Mouse (Mus musculus) heart, embryonic 16.5 days (tissue): ENCODE measurements around the gene Asna1. TPM values are rescaled to one million over a fixed set of nuclear protein-coding genes. Genes with fewer than 3 reads are reported as not detected.
A peak's percentile ranks its signal among the peaks of the same experiment; 100 is the strongest.

Source experiments
- ATAC-seq: fragments of 200-750 bp; cut with Nextera tagmentation; replicated peaks from 2 replicates; pipeline ENCODE4 v1.8.0; 2017; ENCODE audit warnings: moderate number of reproducible peaks; ENCODE audit not compliant: insufficient read depth, low FRiP score; ENCODE audit errors: extremely low read depth
- H3K27ac ChIP-seq: fragments of 300-500 bp; sonication (generic); 2 replicates; pipeline ENCODE4 v1.5.1; 2014; ENCODE audit warnings: mild to moderate bottlenecking, low read length, control low read depth, moderate library complexity
- H3K27me3 ChIP-seq: fragments of 300-500 bp; sonication (generic); 2 replicates; pipeline ENCODE4 v1.6.1; 2014; ENCODE audit warnings: low read length, mixed read lengths; ENCODE audit not compliant: control insufficient read depth, insufficient read depth
- H3K36me3 ChIP-seq: fragments of 300-500 bp; sonication (generic); 2 replicates; pipeline ENCODE4 v1.6.1; 2014; ENCODE audit not compliant: control insufficient read depth, insufficient read depth
- H3K4me1 ChIP-seq: fragments of 300-500 bp; sonication (generic); 2 replicates; pipeline ENCODE4 v1.6.1; 2014; ENCODE audit warnings: low read length, mixed read lengths; ENCODE audit not compliant: control insufficient read depth, insufficient read depth
- H3K4me2 ChIP-seq: fragments of 300-500 bp; sonication (generic); 2 replicates; pipeline ENCODE4 v1.6.1; 2014; ENCODE audit warnings: low read depth, mild to moderate bottlenecking, control low read depth, low read length
- H3K4me3 ChIP-seq: fragments of 300-500 bp; sonication (generic); 2 replicates; pipeline ENCODE4 v1.5.1; 2014; ENCODE audit warnings: mild to moderate bottlenecking, control low read depth, low read length
- H3K9ac ChIP-seq: fragments of 300-500 bp; sonication (generic); 2 replicates; pipeline ENCODE4 v1.6.1; 2014; ENCODE audit warnings: low read length, control low read depth
- H3K9me3 ChIP-seq: fragments of 300-500 bp; sonication (generic); replicated peaks from 2 replicates; pipeline ENCODE4 v1.6.1; 2016; ENCODE audit warnings: low read length; ENCODE audit not compliant: control insufficient read depth
- WGBS: fragments of 180-500 bp; shearing (Covaris S2); extraction: QIAGEN DNeasy Blood & Tissue Kit; methylation state at CpG from one replicate; pipeline ENCODE4 v1.1.7; 2014; 5-methylcytosine and 5-hydroxymethylcytosine counted together
- polyA plus RNA-seq: library from polyadenylated mRNA; unstranded; fragments of >200 nt; fragmentation: Nextera tagmentation; extraction: Ambion mirVana; gene quantifications from 2 replicates; pipeline ENCODE4 v1.2.1, GENCODE M21; 2015

Asna1 gene
- polyA plus RNA-seq, 1 experiment from 2014 or later = 111 TPM

DNA sequence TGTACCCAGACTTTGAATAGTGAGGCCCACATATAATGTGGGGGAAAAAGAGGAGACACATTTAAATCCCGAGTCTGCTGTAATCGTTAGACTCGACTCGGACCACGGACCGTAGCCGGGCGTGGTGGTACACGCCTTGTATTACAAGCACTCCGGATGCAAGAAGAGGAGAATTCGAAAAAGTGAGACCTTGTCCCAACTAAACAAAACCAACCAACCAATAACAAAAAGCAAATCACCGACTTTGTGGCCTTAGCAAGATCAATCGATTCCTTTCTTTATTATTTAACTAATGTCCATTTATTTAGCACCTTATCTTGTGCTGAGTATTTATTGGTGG is 2.4 kb upstream of the Asna1 start:
- no peak for ATAC-seq
- 2% methylated on average over 13 of the region's 13 CpGs for WGBS
- H3K4me3 ChIP-seq = peak overlapping the region; percentile 88
- peak overlapping the region; percentile 89 for H3K27ac ChIP-seq
- H3K4me1 ChIP-seq = peaks cover 36% of the 10 kb centered on the region
- H3K27me3 ChIP-seq = no peaks in the 10 kb centered on the region
- H3K4me2 ChIP-seq = peak overlapping the region; percentile 87
- H3K9me3 ChIP-seq = no peaks in the 10 kb centered on the region
- peaks cover 37% of the 10 kb centered on the region for H3K36me3 ChIP-seq
- peak overlapping the region; percentile 97 for H3K9ac ChIP-seq

DNA sequence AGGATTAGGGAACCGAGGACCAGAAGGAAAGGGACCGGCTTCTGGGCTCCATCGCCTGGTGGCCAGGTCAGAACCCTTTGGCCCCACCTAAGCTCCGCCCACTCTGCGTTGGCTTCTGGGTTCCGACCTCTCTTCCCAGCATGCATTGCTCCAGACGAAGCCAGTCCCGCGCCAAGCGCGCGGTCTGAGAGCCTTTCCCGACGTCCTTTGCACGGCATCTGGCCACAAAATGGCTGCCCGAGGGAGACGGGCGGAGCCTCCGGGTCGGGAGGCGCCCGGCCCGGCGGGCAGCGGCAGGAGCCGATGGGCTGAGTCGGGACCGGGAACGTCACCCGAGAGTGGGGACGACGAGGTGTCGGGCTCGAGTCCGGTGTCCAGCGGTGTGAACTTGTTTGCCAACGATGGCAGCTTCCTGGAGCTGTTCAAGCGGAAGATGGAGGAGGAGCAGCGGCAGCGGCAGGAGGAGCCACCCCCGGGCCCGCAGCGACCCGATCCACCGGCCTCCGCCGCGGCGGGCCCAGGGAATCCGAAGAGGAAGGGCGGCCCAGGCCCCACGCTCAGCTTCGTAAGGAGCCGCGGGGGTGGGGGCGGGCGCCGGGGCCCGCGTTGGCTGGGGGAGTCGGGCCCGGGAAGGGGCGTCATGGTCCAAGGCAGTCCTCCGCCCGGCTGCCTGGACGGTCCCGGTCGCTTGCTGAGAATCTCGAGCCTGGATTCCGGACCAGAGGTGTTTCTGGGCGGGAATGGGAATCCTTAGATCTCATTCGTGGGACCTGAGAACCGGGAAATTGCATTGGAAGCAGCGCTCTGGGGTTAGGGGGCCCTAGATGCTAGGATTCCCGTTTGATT is 1.8 kb upstream of the Asna1 start, which contains the start of gene Trir:
Gene Trir, plus strand, starts transcription at position 154 of the 846 bp plus-strand sequence.
- peaks cover 37% of the 10 kb centered on the region for H3K36me3 ChIP-seq
- peak; percentile 79 for ATAC-seq
- no peaks in the 10 kb centered on the region for H3K9me3 ChIP-seq
- H3K4me2 ChIP-seq = peak within 1 kb of the TSS; percentile 96
- WGBS = 0% methylated on average over 74 of the region's 75 CpGs
- peak within 1 kb of the TSS; percentile 88 for H3K4me3 ChIP-seq
- peaks cover 36% of the 10 kb centered on the region for H3K4me1 ChIP-seq
- H3K9ac ChIP-seq = peak within 1 kb of the TSS; percentile 97
- peak within 1 kb of the TSS; percentile 89 for H3K27ac ChIP-seq
- H3K27me3 ChIP-seq = no peaks in the 10 kb centered on the region

DNA sequence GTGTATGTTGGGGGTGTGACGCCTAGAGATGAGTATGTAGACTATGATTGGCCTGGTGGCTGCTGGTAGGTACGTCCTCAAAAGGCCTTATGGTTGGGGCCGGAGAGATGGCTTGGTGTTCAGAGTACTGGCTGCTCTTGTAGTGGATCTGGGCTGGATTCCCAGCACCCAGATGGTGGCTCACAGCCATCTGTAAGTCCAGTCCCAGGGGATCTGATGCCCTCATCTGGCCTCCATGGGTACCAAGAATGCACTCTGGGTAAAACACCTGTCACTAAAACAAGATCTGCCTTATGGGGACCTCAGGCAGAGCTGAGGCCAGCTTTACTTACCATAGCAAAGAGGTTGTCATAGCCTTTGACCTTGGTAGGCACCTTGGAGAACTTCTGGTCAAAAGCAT is 1.2 kb downstream of the Asna1 start:
- Histone ChIP-seq H3K9ac (no peak overlapping the region), H3K27ac (no peak overlapping the region), H3K4me2 (peak overlapping the region; percentile 96; the same call in 1 of the 2 replicates), H3K9me3 (no peaks in the 10 kb centered on the region), H3K36me3 (peaks cover 31% of the 10 kb centered on the region), H3K4me3 (no peak overlapping the region; the same call in 1 of the 2 replicates), H3K4me1 (peaks cover 32% of the 10 kb centered on the region), H3K27me3 (no peaks in the 10 kb centered on the region)
- WGBS = 96% methylated on average over 3 of the region's 3 CpGs
- no peak for ATAC-seq

DNA sequence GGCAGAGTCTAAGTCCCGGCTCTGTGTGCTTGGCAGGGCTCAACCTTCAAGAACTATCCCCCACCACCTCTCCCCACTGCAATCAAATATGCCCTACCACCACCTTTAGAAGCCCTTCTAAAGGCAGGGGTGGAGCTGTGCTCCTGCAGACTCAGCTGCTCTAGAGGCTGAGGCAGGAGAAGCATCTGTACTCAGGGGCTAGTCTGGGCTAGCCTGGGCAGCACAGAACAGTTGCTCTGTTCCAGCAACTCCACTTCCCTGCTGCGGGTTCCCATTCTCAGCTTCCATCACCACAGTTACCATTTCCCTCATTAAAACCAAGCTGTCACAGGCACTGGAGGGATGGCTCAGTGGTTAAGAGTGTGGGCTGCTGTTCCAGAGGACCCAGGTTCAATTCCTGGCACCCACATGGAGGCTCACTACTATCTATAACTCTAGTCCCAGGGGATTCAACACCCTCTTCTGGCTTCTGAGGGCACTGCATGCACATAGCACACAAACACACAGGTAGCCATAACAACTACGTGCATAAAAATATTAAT is 3.5 kb downstream of the Asna1 start:
- Histone ChIP-seq H3K27ac (no peak overlapping the region), H3K4me1 (peaks cover 20% of the 10 kb centered on the region), H3K9ac (no peak overlapping the region), H3K9me3 (no peaks in the 10 kb centered on the region), H3K4me3 (no peak overlapping the region), H3K36me3 (peaks cover 40% of the 10 kb centered on the region), H3K4me2 (no peak overlapping the region), H3K27me3 (no peaks in the 10 kb centered on the region)
- WGBS = 98% methylated on average over 3 of the region's 3 CpGs
- no peak for ATAC-seq

DNA sequence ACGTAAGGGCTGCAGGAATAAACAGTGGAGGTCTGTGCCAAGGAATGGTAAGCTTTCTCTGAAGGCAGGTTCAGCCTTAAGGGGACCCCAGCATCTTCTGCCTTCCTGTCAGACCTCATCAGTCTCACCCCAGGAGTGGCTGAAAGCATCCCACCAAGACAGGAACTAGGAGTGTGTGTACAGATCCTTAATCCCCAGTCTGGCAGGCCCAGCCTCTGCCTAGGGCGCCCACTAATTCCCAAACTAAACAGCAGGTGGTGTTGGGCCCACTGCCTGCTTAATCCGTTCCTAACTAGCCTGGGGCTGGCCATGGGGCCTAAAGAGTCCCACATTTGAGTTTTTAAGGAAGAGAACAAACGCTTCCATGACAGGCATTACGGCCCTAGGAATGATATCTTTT is 7.9 kb downstream of the Asna1 start:
- Histone ChIP-seq H3K4me1 (peaks cover 3% of the 10 kb centered on the region; the same call in 1 of the 2 replicates), H3K27ac (no peak overlapping the region), H3K4me3 (no peak overlapping the region), H3K36me3 (peaks cover 27% of the 10 kb centered on the region), H3K9ac (no peak overlapping the region), H3K9me3 (no peaks in the 10 kb centered on the region), H3K27me3 (peaks cover 15% of the 10 kb centered on the region), H3K4me2 (no peak overlapping the region)
- WGBS = 50% methylated on average over 5 of the region's 5 CpGs
- no peak for ATAC-seq

DNA sequence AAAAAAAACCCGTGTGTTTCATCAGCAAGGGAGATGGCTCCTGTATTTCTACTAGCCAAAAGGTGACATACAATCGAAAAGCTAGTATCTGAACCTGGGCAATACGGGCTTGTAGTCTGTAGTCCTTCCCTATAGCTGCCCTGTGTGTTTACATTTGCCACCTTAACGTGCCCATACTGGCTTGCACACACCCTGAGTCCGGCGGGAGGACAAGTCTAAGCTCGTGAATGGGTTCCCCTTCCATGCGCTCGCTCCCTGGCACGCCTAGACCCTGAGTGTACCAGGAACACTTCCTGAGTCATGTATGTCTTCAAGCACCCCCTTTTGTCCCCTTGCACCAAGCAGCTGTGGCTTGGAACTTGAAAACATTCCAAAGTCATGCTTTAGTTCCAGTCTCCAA is 8.4 kb downstream of the Asna1 start:
- no peaks in the 10 kb centered on the region for H3K9me3 ChIP-seq
- no peak for ATAC-seq

DNA sequence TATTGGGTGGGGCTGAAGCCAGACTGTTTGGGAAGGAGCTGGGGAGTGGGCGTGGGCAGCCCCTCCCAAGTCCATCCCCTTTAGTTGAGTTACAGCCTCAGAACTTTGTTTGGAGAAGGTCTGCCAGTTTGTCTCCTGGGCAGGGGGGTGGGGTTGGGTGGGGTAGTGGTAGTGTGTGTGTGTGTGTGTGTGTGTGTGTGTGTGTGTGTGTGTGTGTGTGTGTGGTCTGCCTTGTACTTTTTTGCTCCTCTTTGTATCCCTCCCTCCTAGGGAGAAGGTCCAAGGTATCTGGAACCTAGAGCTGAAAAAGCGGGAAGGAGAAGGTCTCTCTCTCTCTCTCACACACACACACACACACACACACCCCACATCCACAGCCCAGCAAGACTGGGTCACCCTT is 10.7 kb downstream of the Asna1 start, which contains the start of gene Best2:
Gene Best2, minus strand, starts transcription at position 101 of the 400 bp plus-strand sequence.
- Histone ChIP-seq H3K4me1 (peaks cover 3% of the 10 kb centered on the region; the same call in 1 of the 2 replicates), H3K27ac (no peak within 1 kb of the TSS), H3K9ac (no peak within 1 kb of the TSS), H3K4me3 (peak within 1 kb of the TSS; percentile 29), H3K4me2 (peak within 1 kb of the TSS; percentile 52), H3K27me3 (peaks cover 32% of the 10 kb centered on the region), H3K9me3 (no peaks in the 10 kb centered on the region), H3K36me3 (peaks cover 15% of the 10 kb centered on the region)
- ATAC-seq = no peak
- 72% methylated on average over 2 of the region's 2 CpGs for WGBS

More for the DNA sequence above, 8.4 kb downstream of the Asna1 start:
- H3K4me3 ChIP-seq = no peak overlapping the region
- H3K4me2 ChIP-seq = no peak overlapping the region
- peaks cover 3% of the 10 kb centered on the region; the same call in 1 of the 2 replicates for H3K4me1 ChIP-seq
- peaks cover 22% of the 10 kb centered on the region for H3K36me3 ChIP-seq
- WGBS = 62% methylated on average over 10 of the region's 10 CpGs
- H3K27me3 ChIP-seq = peaks cover 17% of the 10 kb centered on the region
- H3K9ac ChIP-seq = no peak overlapping the region
- H3K27ac ChIP-seq = no peak overlapping the region

DNA sequence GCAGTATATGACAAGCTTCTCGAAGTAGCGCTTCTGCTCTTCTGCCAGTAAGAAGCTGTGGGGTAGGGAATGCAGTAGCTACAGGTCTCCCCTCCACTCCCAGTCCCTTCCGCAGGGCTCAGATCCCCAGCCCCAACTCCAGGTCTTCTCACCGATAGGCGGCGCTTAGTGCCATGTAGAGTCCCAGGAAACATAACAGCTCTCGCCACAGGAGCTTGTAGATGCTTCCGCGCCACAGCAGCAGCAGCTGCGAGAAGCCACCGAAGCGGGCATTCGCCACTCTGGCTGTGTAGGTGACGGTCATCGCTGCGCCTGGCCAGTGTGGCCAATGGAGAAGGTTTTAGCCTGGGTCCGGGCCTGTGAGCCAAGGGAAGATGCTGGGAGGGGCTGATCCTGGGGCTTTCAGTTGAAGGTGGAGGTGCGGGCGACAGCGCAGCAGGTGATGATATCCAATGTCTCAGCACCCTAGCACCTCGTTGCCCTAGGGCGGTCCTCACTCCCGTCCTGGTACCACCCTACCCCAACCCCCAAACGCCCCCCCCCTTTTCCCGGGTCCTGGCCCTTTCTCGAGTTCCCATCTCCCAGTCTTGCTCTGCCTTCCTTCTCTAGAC is 11.7 kb downstream of the Asna1 start:
- WGBS = 4% methylated on average over 25 of the region's 26 CpGs
- Histone ChIP-seq H3K27ac (no peak overlapping the region), H3K36me3 (peaks cover 5% of the 10 kb centered on the region), H3K9me3 (no peaks in the 10 kb centered on the region), H3K27me3 (peaks cover 42% of the 10 kb centered on the region), H3K4me2 (peak overlapping the region; percentile 52), H3K9ac (no peak overlapping the region), H3K4me3 (peak overlapping the region; percentile 29), H3K4me1 (peaks cover 3% of the 10 kb centered on the region; the same call in 1 of the 2 replicates)
- no peak for ATAC-seq

DNA sequence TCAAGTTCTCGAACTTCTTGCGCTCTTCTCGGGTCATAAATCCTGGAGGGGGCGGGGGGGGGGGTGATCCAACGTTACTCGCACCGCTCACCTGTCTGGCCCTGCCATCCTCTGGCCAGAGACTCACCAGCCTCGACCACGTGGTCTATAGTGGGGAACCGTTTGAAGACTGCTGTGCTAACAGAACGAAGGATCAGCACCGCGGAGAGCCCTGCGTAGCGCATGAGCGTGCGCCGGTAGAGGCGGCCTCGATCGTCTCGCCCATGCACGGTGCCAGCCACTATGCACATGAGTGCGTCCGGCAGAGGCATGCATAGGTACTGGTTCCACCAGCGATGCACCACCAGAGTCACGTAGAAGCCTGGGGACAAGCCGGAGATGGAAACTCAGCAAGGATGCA is 13.8 kb downstream of the Asna1 start:
- H3K36me3 ChIP-seq = no peaks in the 10 kb centered on the region
- H3K4me3 ChIP-seq = no peak overlapping the region
- H3K9me3 ChIP-seq = no peaks in the 10 kb centered on the region
- 10% methylated on average over 28 of the region's 28 CpGs for WGBS
- H3K27me3 ChIP-seq = peaks cover 49% of the 10 kb centered on the region
- peaks cover 3% of the 10 kb centered on the region; the same call in 1 of the 2 replicates for H3K4me1 ChIP-seq
- H3K9ac ChIP-seq = no peak overlapping the region
- H3K4me2 ChIP-seq = no peak overlapping the region
- no peak for ATAC-seq
- H3K27ac ChIP-seq = no peak overlapping the region
